Mouse (Mus musculus): ENCODE results near the gene Il3. TPM values are rescaled to one million over a fixed set of nuclear protein-coding genes. Genes with fewer than 3 reads are reported as not detected.

Gene Il3
- polyA plus RNA-seq, 1 experiment from 2014 or later: not detected

- WGBS (ENCODE audit: insufficient replicate concordance): 42% methylated on average over 6 of the region's 6 CpGs
- no peak for DNase-seq
Measured at GRCm38 (mm10) chr11:54244465-54244864, 22.6 kb downstream of the Il3 start.

GRCm38 (mm10) chr11:54242494-54242893 lies 24.6 kb downstream of the Il3 start:
- Histone ChIP-seq H3K27ac (no peak overlapping the region), H3K4me2 (no peak overlapping the region), H3K36me3 (no peaks in the 10 kb centered on the region), H3K4me3 (replicated peaks) (no peak overlapping the region), H3K4me1 (replicated peaks) (no peaks in the 10 kb centered on the region), H3K9ac (no peak overlapping the region), H3K9me3 (replicated peaks) (no peaks in the 10 kb centered on the region), H3K27me3 (no peaks in the 10 kb centered on the region)
- DNase-seq (no peak), ATAC-seq (ENCODE audit: low read depth) (no peak)
- WGBS (ENCODE audit: insufficient replicate concordance): 50% methylated on average over 3 of the region's 3 CpGs

More at GRCm38 (mm10) chr11:54244465-54244864, 22.6 kb downstream of the Il3 start:
- no peaks in the 10 kb centered on the region for H3K27me3 ChIP-seq
- H3K9ac ChIP-seq: no peak overlapping the region
- H3K9me3 ChIP-seq (replicated peaks): no peaks in the 10 kb centered on the region
- H3K4me2 ChIP-seq: no peak overlapping the region
- no peaks in the 10 kb centered on the region for H3K36me3 ChIP-seq
- no peak overlapping the region for H3K4me3 ChIP-seq (replicated peaks)
- peaks cover 10% of the 10 kb centered on the region for H3K4me1 ChIP-seq (replicated peaks)
- no peak overlapping the region for H3K27ac ChIP-seq
- ATAC-seq (ENCODE audit: low read depth): no peak

GRCm38 (mm10) chr11:54236939-54237338 lies 30.1 kb downstream of the Il3 start:
- Histone ChIP-seq H3K4me1 (replicated peaks) (no peaks in the 10 kb centered on the region), H3K9ac (no peak overlapping the region), H3K9me3 (replicated peaks) (no peaks in the 10 kb centered on the region), H3K4me2 (no peak overlapping the region), H3K27me3 (no peaks in the 10 kb centered on the region; the same call in 1 of the 2 replicates), H3K4me3 (replicated peaks) (no peak overlapping the region), H3K36me3 (no peaks in the 10 kb centered on the region), H3K27ac (no peak overlapping the region)
- WGBS (ENCODE audit: insufficient replicate concordance): 66% methylated on average over 2 of the region's 2 CpGs
- DNase-seq: no peak
- no peak for ATAC-seq (ENCODE audit: low read depth)

GRCm38 (mm10) chr11:54227478-54227877 lies 39.6 kb downstream of the Il3 start:
- Histone ChIP-seq H3K27ac (no peak overlapping the region), H3K4me1 (replicated peaks) (no peaks in the 10 kb centered on the region), H3K4me3 (replicated peaks) (no peak overlapping the region), H3K4me2 (no peak overlapping the region), H3K27me3 (no peaks in the 10 kb centered on the region), H3K36me3 (no peaks in the 10 kb centered on the region), H3K9me3 (replicated peaks) (no peaks in the 10 kb centered on the region), H3K9ac (no peak overlapping the region)
- ATAC-seq (ENCODE audit: low read depth): no peak
- no peak for DNase-seq
- 61% methylated on average over 2 of the region's 2 CpGs for WGBS (ENCODE audit: insufficient replicate concordance)

GRCm38 (mm10) chr11:54224475-54224986 lies 42.5 kb downstream of the Il3 start:
- no peaks in the 10 kb centered on the region for H3K9me3 ChIP-seq (replicated peaks)
- 66% methylated on average over 5 of the region's 5 CpGs for WGBS (ENCODE audit: insufficient replicate concordance)
- H3K27me3 ChIP-seq: no peaks in the 10 kb centered on the region
- no peaks in the 10 kb centered on the region for H3K4me1 ChIP-seq (replicated peaks)
- ATAC-seq (ENCODE audit: low read depth) (no peak), DNase-seq (no peak)
- no peak overlapping the region for H3K4me3 ChIP-seq (replicated peaks)
- no peak overlapping the region for H3K9ac ChIP-seq
- no peaks in the 10 kb centered on the region for H3K36me3 ChIP-seq
- no peak overlapping the region for H3K4me2 ChIP-seq
- H3K27ac ChIP-seq: no peak overlapping the region

- 62% methylated on average over 9 of the region's 9 CpGs for WGBS (ENCODE audit: insufficient replicate concordance)
- ATAC-seq (ENCODE audit: low read depth) (no peak), DNase-seq (no peak)
Measured at GRCm38 (mm10) chr11:54223637-54224474, 43.2 kb downstream of the Il3 start.

GRCm38 (mm10) chr11:54219903-54220740 lies 47.0 kb downstream of the Il3 start:
- no peak for DNase-seq
- Histone ChIP-seq H3K4me1 (replicated peaks) (no peaks in the 10 kb centered on the region), H3K27ac (no peak overlapping the region), H3K27me3 (peaks cover 5% of the 10 kb centered on the region; the same call in 1 of the 2 replicates), H3K4me2 (no peak overlapping the region), H3K4me3 (replicated peaks) (no peak overlapping the region), H3K9me3 (replicated peaks) (no peaks in the 10 kb centered on the region), H3K36me3 (no peaks in the 10 kb centered on the region), H3K9ac (no peak overlapping the region)
- no peak for ATAC-seq (ENCODE audit: low read depth)
- WGBS (ENCODE audit: insufficient replicate concordance): 27% methylated on average over 6 of the region's 6 CpGs

More at GRCm38 (mm10) chr11:54223637-54224474, 43.2 kb downstream of the Il3 start:
- no peaks in the 10 kb centered on the region for H3K4me1 ChIP-seq (replicated peaks)
- no peaks in the 10 kb centered on the region for H3K36me3 ChIP-seq
- H3K4me2 ChIP-seq: no peak overlapping the region
- H3K27ac ChIP-seq: no peak overlapping the region
- no peak overlapping the region for H3K4me3 ChIP-seq (replicated peaks)
- H3K9ac ChIP-seq: no peak overlapping the region
- H3K27me3 ChIP-seq: no peaks in the 10 kb centered on the region
- no peaks in the 10 kb centered on the region for H3K9me3 ChIP-seq (replicated peaks)

GRCm38 (mm10) chr11:54219191-54219590 lies 47.9 kb downstream of the Il3 start:
- H3K27ac ChIP-seq: no peak overlapping the region
- no peaks in the 10 kb centered on the region for H3K9me3 ChIP-seq (replicated peaks)
- H3K4me3 ChIP-seq (replicated peaks): no peak overlapping the region
- ATAC-seq (ENCODE audit: low read depth) (no peak), DNase-seq (no peak)
- H3K4me2 ChIP-seq: no peak overlapping the region
- 52% methylated on average over 1 of the region's 1 CpGs for WGBS (ENCODE audit: insufficient replicate concordance)
- no peaks in the 10 kb centered on the region for H3K36me3 ChIP-seq
- H3K9ac ChIP-seq: no peak overlapping the region
- no peaks in the 10 kb centered on the region; the same call in 1 of the 2 replicates for H3K4me1 ChIP-seq (replicated peaks)
- peaks cover 5% of the 10 kb centered on the region; the same call in 1 of the 2 replicates for H3K27me3 ChIP-seq

- H3K9ac ChIP-seq: no peak overlapping the region
- no peak overlapping the region for H3K4me3 ChIP-seq (replicated peaks)
- 60% methylated on average over 7 of the region's 7 CpGs for WGBS (ENCODE audit: insufficient replicate concordance)
- DNase-seq (no peak), ATAC-seq (ENCODE audit: low read depth) (no peak)
- H3K36me3 ChIP-seq: no peaks in the 10 kb centered on the region
- H3K27ac ChIP-seq: no peak overlapping the region
- H3K27me3 ChIP-seq: peaks cover 5% of the 10 kb centered on the region; the same call in 1 of the 2 replicates
- no peak overlapping the region for H3K4me2 ChIP-seq
- H3K9me3 ChIP-seq (replicated peaks): no peaks in the 10 kb centered on the region
- H3K4me1 ChIP-seq (replicated peaks): no peaks in the 10 kb centered on the region; the same call in 1 of the 2 replicates
Measured at GRCm38 (mm10) chr11:54217384-54217783, 49.7 kb downstream of the Il3 start.

- H3K9ac ChIP-seq: no peak overlapping the region
- H3K36me3 ChIP-seq: no peaks in the 10 kb centered on the region
- no peak overlapping the region for H3K27ac ChIP-seq
- no peaks in the 10 kb centered on the region; the same call in 1 of the 2 replicates for H3K4me1 ChIP-seq (replicated peaks)
- H3K27me3 ChIP-seq: peaks cover 5% of the 10 kb centered on the region; the same call in 1 of the 2 replicates
- 56% methylated on average over 6 of the region's 6 CpGs for WGBS (ENCODE audit: insufficient replicate concordance)
- H3K4me2 ChIP-seq: no peak overlapping the region
- no peak overlapping the region for H3K4me3 ChIP-seq (replicated peaks)
- H3K9me3 ChIP-seq (replicated peaks): no peaks in the 10 kb centered on the region
- ATAC-seq (ENCODE audit: low read depth): no peak
- no peak for DNase-seq
Measured at GRCm38 (mm10) chr11:54216091-54216490, 51.0 kb downstream of the Il3 start.

All from liver, embryonic 13.5 days (tissue).